Mouse (Mus musculus): Measurements from ENCODE around the gene A630076J17Rik.

- TF ChIP-seq CTCF (IDR thresholded peaks at IDR 0.05) (no peak), EP300 (IDR thresholded peaks at IDR 0.05) (no peak)
These were observed 25.6 kb downstream of the A630076J17Rik start for GRCm38 (mm10) chr3:107255992-107256391.
